Mouse (Mus musculus): ENCODE data around the gene Stk32c.
A peak's percentile ranks its signal among the peaks of the same experiment; 100 is the strongest.

Stk32c gene

DNA sequence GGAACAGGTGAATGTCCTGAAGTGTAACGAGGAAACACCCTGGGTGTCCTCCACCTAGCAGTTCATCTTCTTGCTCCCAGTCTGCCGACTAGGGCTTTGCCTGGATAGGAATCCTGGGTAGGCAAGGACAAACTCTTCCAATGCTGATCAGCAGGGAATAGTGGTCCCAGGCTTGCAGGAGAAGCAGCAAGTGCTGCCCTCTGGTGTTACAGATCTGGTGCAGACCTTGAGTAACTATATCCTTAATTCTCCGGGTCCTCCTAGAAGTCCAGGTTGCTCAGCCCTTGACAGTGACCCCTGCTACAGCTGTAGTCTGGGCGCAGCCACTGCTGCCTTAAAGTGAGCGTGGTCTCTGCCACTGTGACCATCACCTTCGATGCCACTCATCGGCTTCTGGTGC is 13.0 kb downstream of the Stk32c start:
- DNase-seq (ENCODE audit: low spot score in 2 of 2) = peak in 1 of 2 experiments; percentile 81

DNA sequence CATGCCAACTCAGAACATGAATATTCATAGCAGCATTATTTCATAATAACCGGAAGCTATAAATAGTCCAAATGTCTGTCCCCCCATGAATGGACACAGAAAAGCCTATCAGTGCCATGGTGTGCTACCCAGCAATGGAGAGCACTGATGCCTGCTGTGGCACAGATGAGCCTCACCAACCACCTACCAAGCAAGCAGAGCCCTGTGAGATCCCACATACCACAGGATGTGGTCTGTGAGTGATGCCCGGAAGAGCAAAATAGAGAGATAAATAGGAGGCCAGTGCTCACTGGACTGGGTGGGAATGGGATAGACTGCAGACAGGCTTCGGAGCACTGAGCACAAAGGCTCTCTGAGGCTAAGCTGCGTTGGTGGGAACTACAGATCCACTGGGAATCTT is 16.1 kb downstream of the Stk32c start:
- no peak for DNase-seq (ENCODE audit: low spot score in 2 of 2)

DNA sequence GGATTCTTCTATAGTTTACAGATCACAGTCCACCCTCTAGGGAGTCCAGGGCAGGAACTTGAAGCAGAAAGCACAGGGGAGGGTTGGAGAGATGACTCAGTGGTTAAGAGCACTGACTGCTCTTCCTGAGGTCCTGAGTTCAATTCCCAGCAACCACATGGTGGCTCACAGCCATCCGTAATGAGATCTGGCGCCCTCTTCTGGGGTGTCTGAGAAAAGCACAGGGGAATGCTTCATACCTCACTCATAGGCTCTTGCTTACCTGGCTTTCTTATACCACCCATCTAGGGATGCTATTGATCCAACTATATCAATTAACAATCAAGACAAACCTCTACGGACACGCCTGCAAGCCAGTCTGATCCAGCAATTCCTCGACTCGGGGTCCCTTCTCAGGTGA is 21.5 kb downstream of the Stk32c start:
- DNase-seq (ENCODE audit: low spot score in 2 of 2) = no peak

DNA sequence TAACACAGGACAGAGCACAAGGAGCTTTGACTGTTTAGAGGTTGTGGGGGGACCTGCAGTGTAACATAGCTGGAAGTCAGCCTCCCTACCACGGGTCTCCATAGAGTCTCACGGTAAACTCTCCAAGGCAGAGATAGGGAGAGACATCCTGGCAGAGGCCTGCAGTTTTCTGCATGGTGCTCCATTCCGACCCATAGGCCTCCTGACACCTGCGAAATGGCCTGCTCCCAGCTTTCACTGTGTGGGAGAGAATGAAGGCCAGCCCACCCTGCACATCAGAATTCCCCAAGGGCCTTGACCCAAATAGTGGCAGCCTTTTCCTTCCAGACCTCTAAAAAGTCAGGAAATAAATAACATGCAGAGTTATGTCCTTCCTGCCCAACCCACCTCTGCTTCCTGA is 22.5 kb downstream of the Stk32c start:
- DNase-seq (ENCODE audit: low spot score in 2 of 2) = no peak

DNA sequence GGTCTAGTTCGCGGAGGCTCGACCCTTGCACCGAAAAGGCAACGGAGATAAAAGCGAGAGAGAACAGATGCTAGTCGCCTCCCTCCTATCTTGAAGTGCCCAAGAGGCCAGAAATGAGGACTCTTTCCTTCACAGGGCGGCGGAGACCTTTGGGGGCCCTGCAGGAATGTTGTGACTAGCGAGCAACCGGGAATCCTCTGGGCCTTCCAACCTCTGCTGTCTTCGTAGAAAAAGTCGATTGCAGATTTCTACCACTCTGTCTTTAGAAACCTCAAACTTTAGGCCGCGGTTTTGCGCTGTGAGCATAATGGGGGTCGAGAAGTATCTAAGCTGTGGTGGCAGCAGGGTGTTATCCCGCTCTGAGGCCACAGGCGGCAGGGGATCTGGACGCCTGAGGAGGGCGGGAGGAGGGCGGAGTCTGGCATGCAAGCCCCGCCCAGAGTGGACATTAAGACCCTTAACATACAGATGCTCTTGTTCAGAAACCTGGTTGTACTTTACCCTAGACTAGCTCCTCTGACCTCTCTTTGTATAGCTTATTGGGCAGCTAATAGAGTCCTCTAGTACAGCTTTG is 24.4 kb downstream of the Stk32c start:
- DNase-seq (ENCODE audit: low spot score in 2 of 2) = no peak

DNA sequence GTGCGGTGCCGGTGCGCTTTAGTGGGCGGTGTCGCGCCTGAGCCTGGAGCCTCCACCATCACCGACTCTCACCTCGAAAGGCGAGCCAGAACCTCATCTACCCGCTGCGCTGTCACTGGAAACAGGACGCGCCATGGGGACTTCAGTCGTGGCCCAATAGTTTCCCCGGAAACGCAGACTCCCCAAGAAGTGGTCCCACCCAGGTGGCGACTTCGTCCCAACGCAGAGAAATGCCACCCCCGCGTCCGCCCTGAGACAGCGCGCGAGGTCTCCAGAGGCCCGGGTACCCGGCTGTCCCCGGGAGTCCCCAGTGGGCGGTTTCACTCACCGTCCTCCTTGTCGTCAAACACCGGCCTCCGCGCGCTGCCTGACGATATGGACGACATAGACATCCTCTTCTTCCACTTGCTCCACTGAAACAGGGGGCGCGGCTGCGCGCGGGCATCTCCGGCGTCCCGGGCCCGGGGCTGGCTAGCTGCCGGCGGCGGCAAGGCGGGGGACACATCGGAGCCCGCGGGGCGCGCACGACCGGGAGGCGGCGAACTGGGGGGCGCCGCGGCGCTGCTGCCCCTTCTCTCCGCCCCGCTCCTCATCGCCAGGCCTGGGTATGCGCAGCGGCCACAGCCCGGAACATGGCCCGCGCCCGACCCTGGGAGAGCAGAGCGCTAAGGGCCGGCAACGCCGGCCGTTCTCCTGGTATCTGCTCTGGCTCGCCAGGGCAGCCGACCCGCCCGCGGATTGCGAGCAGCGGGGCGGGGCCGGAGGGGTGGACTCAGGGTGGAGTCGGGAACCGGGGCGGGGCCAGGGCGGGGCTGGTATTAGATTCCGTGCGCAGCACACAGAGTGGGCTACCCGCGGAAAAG is 25.1 kb downstream of the Stk32c start:
- DNase-seq (ENCODE audit: low spot score in 2 of 2) = peak; percentile 71 to 77

DNA sequence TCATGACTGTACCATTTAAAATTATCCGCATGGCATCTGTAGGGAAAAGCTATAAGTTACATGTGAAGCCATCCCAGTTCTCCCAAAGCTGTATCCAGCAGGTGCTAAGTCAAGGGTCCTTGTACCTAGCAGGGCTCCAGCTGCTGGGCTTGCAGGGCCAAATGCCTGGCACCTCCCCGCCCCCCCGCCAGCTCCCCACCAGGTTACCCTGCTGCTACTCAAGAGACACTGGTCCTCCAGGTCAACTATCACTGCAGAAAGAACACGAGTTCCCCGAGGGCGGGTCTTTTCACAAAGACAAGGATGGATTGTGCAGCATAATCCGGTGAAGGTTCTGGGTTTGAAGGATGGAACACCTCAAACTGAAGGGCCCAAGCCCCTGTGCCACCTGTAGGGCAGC is 25.8 kb downstream of the Stk32c start:
- DNase-seq (ENCODE audit: low spot score in 2 of 2) = no peak

DNA sequence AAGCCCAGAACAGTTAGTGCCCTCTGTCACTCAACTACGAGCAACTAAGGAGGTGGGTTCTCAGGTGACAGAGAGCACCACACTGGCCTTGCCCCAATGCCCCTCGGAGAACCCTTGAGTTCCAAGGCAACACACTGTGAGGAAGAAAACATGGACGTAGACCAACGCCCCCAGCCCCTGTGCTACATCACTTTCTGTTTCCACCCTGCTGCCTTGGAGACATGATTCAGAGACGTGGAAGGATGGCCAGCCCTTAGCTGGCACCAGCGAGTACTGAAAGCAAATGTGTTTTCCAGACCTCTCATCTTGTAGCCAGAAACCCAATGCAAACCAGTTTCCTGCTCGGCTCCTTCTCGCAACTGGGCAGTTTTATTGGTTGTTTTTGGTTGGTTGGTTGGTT is 26.7 kb downstream of the Stk32c start:
- no peak for DNase-seq (ENCODE audit: low spot score in 2 of 2)

DNA sequence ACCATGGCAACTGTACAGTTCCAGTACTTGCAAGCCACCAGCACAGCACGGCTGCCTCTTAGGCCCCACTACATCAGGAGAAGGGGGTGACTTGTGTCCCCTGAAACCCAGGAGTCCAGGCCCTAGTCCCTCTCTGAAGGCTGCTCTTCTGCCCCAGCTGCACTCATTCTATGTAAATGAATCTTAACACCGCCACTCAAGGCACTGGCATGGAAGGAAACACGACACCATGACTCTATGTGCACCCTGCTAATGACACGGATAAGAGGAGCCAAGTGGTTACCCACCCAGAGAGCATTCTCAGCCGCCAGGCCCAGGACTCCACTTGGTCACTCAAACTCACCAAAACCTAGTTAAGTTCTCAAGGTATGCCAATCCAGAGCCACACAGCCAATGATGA is 27.1 kb downstream of the Stk32c start:
- DNase-seq (ENCODE audit: low spot score in 2 of 2) = no peak

DNA sequence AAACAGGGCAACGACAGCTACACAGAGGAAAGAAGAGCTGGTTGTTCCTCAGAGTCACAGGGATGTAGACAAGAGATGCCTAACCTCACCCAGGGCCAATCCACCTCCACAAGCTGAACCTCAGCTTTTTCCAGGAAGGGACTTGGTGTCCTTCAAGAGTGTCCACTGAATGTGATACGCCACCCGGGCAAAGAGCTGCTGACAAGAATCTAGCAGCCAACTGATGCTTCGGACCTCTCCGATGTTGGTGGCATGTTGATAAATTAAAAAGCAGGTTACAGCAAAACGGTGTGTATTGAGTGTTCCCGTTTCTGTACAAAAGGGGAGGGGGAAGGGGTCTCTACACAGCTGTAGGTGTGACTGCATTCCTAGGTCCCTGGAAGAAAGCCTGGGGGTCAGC is 28.3 kb downstream of the Stk32c start:
- no peak for DNase-seq (ENCODE audit: low spot score in 2 of 2)

DNA sequence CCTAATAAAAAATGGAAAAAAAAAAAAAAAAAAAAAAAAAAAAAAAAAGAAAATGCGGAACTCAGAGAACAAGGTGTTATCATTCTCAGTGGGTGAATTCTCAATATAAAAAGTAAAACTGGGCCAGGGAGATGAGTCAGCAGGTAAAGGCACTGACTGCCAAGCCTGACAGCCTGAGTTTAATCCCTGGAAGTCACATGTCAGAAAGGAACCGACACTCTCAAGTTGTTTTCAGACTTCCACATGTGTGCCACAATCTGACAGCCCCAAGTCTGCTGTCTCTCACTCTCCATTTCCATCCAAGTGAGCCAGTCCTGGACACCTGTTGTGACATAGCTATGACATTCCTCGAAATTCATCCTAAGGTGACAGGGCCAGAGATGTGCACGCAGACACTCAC is 28.7 kb downstream of the Stk32c start:
- DNase-seq (ENCODE audit: low spot score in 2 of 2) = peak in 1 of 2 experiments; percentile 53

DNA sequence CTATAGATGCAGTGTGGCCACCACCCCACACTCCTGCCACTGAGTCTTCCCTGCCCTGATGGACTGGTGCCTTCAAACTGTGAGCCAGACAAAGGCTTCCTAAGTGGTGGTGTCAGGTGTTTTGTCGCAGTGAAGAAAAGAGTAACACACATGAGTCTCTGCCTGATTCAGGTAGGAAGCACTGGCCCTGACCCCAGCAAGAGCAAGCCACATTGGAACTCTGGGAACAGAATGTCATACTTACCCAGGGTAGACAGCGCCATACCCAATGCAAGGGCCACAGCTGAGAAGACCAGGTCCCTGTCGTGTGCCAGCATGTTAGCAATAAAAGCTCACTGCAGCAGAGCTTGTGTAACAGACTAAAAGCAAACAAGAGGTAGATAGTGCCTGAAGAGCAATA is 33.0 kb downstream of the Stk32c start:
- DNase-seq (ENCODE audit: low spot score in 2 of 2) = no peak

DNA sequence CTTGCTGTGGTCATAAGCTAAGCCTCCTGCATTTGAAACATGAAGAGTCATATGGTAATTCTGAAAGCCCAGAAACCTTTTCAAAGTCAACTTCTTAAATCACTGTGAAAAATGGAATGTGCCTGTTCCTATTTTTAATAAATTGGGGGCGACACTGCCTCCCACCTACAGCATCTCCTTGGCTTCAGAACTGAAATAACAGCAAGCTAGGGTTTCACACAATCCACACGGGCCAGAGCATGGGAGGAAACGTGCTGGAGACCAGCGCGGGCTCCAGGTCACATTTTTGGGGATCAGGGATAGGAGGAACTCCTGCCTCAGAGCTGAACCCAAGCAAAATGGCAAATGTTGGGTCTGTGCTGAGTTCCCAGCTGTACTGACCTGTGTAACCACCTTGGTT is 33.8 kb downstream of the Stk32c start:
- DNase-seq (ENCODE audit: low spot score in 2 of 2) = peak in 1 of 2 experiments; percentile 68

DNA sequence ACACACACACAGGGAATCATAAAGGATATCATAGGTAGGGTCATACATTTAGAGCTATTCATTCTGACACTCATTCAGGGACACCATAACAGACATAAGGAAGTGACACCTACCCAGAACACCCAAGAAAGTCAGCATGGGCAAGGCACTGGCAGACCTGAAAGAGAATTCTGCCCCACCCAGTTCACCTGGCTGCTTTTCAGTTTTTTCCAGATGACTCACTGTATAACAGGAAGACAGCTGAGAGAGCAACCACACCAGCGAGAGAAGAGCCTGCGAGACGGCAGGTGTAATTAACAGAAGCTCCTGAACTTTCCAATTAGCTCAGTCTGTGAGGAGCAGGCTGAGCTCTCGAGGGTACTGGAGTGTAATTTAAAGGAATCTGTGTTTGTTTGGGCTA is 44.0 kb downstream of the Stk32c start:
- DNase-seq (ENCODE audit: low spot score in 2 of 2) = no peak

DNA sequence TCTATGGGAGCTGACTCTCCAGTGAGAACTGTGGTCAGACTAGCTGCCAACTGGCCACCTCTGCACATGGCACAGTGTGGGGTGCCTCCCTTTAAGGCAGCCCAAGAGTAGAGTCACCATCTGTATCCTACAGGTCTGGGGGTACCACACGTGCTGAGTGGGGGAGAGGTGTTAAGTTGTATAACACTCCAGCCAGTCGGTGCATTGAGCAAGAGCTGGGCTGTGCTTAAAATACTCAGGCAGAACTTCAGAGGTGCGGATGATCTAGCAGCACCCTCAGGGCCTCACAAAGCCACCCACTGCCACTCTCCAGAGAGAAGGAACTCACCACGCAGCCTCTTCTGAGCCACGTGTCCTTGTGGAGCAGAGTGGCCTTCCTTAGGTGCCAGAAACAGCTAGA is 48.7 kb downstream of the Stk32c start:
- peak; percentile 75 to 91 for DNase-seq (ENCODE audit: low spot score in 2 of 2)

DNA sequence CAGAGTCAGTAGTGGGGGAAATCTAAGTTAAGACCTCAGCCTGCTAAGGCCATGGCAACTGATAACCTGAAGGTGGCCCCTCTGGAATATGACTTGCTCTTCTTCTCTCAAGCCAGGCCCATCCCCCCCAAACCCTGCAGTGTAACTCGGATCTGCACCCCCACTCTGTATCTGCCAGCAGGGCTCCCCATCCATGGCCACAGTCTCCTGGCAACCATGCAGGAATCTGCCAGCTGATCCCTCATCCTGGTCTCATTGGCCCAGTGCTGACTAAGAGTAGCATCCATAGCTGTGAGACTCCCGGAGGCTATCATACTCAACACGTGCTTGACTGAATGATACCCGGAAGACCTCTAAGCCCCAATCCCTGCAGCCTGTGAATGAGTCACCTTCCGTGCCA is 54.2 kb downstream of the Stk32c start:
- peak in 1 of 2 experiments; percentile 36 for DNase-seq (ENCODE audit: low spot score in 2 of 2)

DNA sequence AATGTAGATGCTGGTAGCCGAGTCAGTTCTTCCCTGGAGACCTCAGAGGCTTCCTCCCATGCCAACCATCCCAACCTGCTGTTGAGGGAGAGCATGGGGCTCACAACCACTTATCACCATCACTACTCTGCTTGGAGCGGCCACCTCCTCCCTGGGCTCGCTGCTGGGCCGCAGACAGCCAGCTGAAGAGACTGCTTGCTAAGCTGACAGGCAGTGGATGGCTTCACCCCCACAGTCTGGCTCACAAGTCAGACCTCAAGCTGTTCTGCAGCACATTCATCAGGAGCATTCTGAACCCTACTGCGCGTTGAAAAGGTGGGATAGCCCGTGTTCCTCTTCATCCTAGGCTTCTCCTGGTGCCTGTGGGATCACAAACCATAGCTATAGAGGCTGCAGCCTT is 54.6 kb downstream of the Stk32c start:
- peak; percentile 51 to 68 for DNase-seq (ENCODE audit: low spot score in 2 of 2)

DNA sequence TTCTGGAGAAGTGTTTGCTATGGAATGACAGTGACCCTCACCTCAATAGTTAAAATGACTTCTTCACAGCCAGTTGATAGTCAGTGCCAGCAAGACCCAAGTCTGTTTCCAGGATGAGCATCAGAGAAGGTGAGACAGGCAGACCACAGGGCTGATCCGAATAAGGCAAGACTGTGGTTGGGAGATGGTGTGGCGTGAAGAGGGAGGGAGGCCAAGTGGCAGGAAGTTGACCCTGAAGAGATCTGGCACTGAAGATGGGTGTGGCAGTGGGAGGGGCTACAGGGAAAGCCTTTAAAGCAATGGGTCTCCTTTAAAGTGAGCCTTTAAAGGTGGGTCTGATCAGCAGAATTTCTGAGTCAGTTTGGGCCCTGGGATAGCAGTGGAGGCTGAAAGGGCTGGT is 55.6 kb downstream of the Stk32c start:
- no peak for DNase-seq (ENCODE audit: low spot score in 2 of 2)

DNA sequence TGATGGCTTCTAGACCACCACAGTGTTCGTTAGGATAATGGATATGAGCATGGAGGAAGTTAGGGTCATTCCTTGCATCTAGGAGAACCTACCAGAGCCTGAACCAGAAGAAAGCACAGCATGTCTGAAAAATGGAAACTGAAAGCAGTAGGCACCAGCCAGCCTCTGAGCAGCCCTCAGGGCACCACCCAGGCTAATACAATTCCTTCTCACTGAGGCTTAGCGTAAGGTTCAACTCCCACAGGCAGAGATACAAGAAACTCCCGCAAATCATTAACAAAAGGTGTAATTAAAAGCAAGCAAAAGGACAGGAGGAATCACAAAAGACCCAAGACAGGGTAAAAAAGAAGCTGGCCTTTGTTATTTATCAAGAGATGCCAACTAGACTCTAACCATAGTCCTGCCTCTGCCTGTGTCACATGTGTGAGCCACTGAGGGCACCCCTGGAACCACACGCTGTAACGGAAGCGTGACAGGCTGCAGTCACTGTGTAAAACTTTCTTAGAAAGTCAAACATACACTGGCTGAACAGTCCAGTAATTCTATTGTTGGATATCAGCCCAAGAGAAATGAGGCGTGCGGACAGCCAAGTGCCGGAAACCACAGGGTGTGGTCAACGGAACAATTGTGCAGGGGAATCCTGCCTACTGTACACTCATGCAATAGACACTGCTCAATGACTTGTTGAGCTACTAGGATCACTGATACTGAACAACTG is 56.6 kb downstream of the Stk32c start:
- DNase-seq (ENCODE audit: low spot score in 2 of 2) = no peak

DNA sequence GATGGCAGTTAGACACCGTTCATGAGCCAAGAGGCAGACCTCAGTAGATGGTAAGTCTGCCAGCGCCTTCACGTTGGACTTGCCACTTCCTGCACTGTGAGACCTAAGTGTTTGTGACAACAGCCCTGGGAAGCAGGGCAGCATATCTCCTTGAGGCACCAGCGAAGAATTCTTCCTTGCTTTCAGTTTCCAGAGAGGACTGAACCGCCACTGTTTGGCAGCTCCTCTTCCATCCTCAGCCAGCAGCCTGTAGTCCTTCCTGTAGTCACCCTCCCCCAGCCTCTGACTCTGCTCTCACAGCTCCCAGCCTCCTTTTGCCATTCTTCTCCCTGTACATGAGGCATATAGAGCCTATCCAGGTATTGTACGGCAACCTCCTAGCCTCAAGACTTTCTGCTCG is 60.2 kb downstream of the Stk32c start:
- DNase-seq (ENCODE audit: low spot score in 2 of 2) = no peak

DNA sequence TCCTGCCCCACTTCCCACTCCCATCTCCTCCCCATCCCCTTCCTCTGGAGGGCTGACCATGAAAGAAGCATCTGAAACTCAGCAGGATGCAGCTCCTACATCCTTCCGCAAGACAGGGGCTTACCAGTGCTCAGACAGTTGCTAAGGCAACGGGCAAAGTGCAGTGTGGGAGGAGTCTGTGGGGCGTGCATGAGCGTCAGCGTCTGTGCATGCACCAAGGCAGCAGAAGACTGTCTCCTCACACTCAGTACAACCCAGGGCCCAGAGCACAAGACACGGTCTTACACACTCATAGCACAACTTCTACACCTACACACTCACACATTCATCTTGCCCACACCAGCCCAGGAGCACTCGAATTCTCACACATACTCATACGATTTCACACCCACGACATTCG is 62.0 kb downstream of the Stk32c start:
- DNase-seq (ENCODE audit: low spot score in 2 of 2) = peak; percentile 43 to 48

DNA sequence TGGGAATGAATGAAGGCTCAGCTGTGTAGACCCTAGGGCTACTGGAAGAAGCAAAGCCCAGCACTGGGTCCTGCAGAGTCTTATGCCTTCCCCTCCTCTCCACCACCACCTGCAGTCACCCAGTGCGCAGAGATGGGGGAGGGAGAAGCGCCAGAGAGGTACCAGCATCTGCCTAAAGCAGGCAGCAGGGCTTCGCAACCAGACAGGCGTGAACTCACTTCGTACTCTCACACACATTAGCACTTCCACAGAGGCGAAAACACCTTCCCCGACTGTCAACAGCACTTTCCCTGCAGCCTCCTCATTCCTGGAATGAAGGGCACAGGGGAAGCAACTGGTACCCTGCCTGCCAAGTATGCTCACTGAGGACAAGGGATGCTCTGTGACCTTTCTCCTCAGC is 63.7 kb downstream of the Stk32c start:
- DNase-seq (ENCODE audit: low spot score in 2 of 2) = peak in 1 of 2 experiments; percentile 73

DNA sequence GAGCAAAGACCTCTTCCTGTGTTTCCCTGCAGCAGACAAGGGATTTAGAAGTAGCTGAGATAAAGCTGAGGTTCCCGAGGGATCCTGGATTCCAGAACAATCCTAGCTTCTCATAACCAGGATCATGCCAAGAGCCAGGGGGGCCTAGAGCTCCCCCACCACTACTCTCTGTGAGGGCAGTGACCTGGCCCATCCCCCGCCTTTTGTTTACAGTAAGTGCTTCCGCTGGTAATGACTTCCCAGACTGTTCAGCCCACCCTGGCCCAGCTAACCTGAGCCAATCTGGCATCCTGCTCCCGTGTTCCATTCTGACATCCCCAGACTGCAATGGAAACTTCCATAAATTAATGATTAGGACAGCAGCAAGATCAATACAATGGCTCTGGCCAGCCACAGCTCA is 65.7 kb downstream of the Stk32c start:
- DNase-seq (ENCODE audit: low spot score in 2 of 2) = no peak
